Mouse (Mus musculus) heart, embryonic 13.5 days (tissue): Measurements from ENCODE around the gene Grm1. TPM values are rescaled to one million over a fixed set of nuclear protein-coding genes. Genes with fewer than 3 reads are reported as not detected.

ENCODE experiments used
- ATAC-seq: fragments of 200-750 bp; cut with Nextera tagmentation; 2 replicates; pipeline ENCODE4 v1.8.0; 2017; ENCODE audit warnings: moderate TSS enrichment; ENCODE audit not compliant: insufficient number of reproducible peaks, low FRiP score, low TSS enrichment; ENCODE audit errors: extremely low read depth
- H3K27ac ChIP-seq: fragments of 300-500 bp; sonication (generic); replicated peaks from 2 replicates; pipeline ENCODE4 v1.5.1; 2015; ENCODE audit warnings: moderate library complexity, mild to moderate bottlenecking, inconsistent platforms
- H3K27me3 ChIP-seq: fragments of 300-500 bp; sonication (generic); replicated peaks from 2 replicates; pipeline ENCODE4 v1.6.1; 2015; ENCODE audit warnings: mild to moderate bottlenecking, inconsistent platforms
- H3K36me3 ChIP-seq: fragments of 300-500 bp; sonication (generic); 2 replicates; pipeline ENCODE4 v1.6.1; 2015; ENCODE audit warnings: mild to moderate bottlenecking, inconsistent platforms
- H3K4me1 ChIP-seq: fragments of 300-500 bp; sonication (generic); 2 replicates; pipeline ENCODE4 v1.6.1; 2015; ENCODE audit warnings: inconsistent platforms
- H3K4me2 ChIP-seq: fragments of 300-500 bp; sonication (generic); 2 replicates; pipeline ENCODE4 v1.6.1; 2015; ENCODE audit warnings: inconsistent platforms, mild to moderate bottlenecking, moderate library complexity
- H3K4me3 ChIP-seq: fragments of 300-500 bp; sonication (generic); 2 replicates; pipeline ENCODE4 v1.5.1; 2015; ENCODE audit warnings: moderate library complexity, mild to moderate bottlenecking, inconsistent platforms
- H3K9ac ChIP-seq: fragments of 300-500 bp; sonication (generic); 2 replicates; pipeline ENCODE4 v1.6.1; 2015; ENCODE audit warnings: inconsistent platforms, mild to moderate bottlenecking, moderate library complexity
- H3K9me3 ChIP-seq: fragments of 300-500 bp; sonication (generic); 2 replicates; pipeline ENCODE4 v1.6.1; 2016; ENCODE audit warnings: inconsistent platforms
- WGBS: fragments of 180-500 bp; shearing (Covaris S2); methylation state at CpG from one replicate; pipeline ENCODE4 v1.1.7; 2015; ENCODE audit warnings: mixed read lengths; 5-methylcytosine and 5-hydroxymethylcytosine counted together
- polyA plus RNA-seq: library from polyadenylated mRNA; unstranded; fragments of >200 nt; fragmentation: Nextera tagmentation; extraction: Ambion mirVana; gene quantifications from 2 replicates; pipeline ENCODE4 v1.2.1, GENCODE M21; 2015

Gene Grm1
- polyA plus RNA-seq, 1 experiment from 2014 or later = 0.04 TPM

DNA sequence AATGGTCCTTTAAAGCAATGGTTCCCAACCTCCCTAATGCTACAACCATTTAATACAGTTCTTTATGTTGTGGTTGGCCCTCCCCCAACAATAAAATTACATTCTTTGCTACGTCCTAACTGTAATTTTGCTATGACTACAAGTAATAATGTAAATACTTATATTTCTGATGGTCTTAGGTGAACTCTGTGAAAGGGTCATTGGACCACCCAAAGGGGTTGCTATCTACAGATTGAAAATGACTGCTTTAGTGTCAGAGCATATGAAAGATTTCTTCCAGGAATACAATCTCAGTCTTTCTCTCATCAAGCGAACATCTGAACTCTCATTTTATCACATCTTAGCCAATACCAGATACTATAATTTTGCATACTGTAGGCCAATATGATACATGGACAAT is 321.4 kb downstream of the Grm1 start:
- no peak overlapping the region for H3K4me2 ChIP-seq
- 60% methylated on average over 2 of the region's 2 CpGs for WGBS
- H3K9me3 ChIP-seq = no peaks in the 10 kb centered on the region
- no peak overlapping the region for H3K9ac ChIP-seq
- no peaks in the 10 kb centered on the region for H3K4me1 ChIP-seq
- H3K4me3 ChIP-seq = no peak overlapping the region
- no peak for ATAC-seq
- H3K27me3 ChIP-seq = no peaks in the 10 kb centered on the region
- H3K36me3 ChIP-seq = no peaks in the 10 kb centered on the region
- H3K27ac ChIP-seq = no peak overlapping the region

- no peak overlapping the region for H3K27ac ChIP-seq
- no peak for ATAC-seq
- no peaks in the 10 kb centered on the region for H3K4me1 ChIP-seq
- no peak overlapping the region for H3K9ac ChIP-seq
- H3K4me3 ChIP-seq = no peak overlapping the region
- H3K36me3 ChIP-seq = no peaks in the 10 kb centered on the region
- WGBS = 60% methylated on average over 1 of the region's 1 CpGs
- H3K27me3 ChIP-seq = no peaks in the 10 kb centered on the region
- H3K4me2 ChIP-seq = no peak overlapping the region
- no peaks in the 10 kb centered on the region for H3K9me3 ChIP-seq
Measured at GRCm38 (mm10) chr10:10751033-10751432, 331.1 kb downstream of the Grm1 start.

GRCm38 (mm10) chr10:10744097-10744496 is 338.1 kb downstream of the Grm1 start:
- Histone ChIP-seq H3K27ac (no peak overlapping the region), H3K27me3 (no peaks in the 10 kb centered on the region), H3K9ac (no peak overlapping the region), H3K36me3 (no peaks in the 10 kb centered on the region), H3K9me3 (no peaks in the 10 kb centered on the region), H3K4me3 (no peak overlapping the region), H3K4me1 (no peaks in the 10 kb centered on the region), H3K4me2 (no peak overlapping the region)
- 50% methylated on average over 1 of the region's 1 CpGs for WGBS
- no peak for ATAC-seq

DNA sequence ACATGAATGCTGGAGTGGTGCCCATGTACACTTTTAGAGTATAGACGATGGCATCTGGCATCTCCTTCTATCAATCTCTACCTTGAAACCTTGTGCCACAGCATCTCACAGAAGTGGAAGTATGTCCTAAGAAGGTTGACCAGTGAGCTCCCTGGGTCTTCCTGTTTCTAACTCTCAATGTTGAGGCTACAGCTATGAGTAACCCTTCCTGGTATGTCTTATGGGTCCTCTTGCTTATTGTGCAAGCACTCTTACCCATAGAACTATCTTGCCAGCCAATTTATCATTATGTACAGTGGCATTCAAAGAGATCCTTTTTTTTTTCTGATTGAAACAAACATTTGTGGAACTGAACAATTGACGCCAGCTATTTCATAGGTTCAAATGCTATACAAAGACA is 340.0 kb downstream of the Grm1 start:
- Histone ChIP-seq H3K4me1 (peaks cover 4% of the 10 kb centered on the region; the same call in 1 of the 2 replicates), H3K9me3 (no peaks in the 10 kb centered on the region)
- no peak for ATAC-seq

GRCm38 (mm10) chr10:10741314-10741713 is 340.8 kb downstream of the Grm1 start:
- ATAC-seq = no peak
- Histone ChIP-seq H3K27ac (no peak overlapping the region), H3K9ac (no peak overlapping the region), H3K27me3 (no peaks in the 10 kb centered on the region), H3K4me2 (no peak overlapping the region), H3K4me1 (peaks cover 5% of the 10 kb centered on the region; the same call in 1 of the 2 replicates), H3K36me3 (no peaks in the 10 kb centered on the region), H3K9me3 (no peaks in the 10 kb centered on the region), H3K4me3 (no peak overlapping the region)
- WGBS = 89% methylated on average over 5 of the region's 5 CpGs

More for the DNA sequence above, 340.0 kb downstream of the Grm1 start:
- Histone ChIP-seq H3K9ac (no peak overlapping the region), H3K27me3 (no peaks in the 10 kb centered on the region), H3K4me3 (no peak overlapping the region), H3K36me3 (no peaks in the 10 kb centered on the region), H3K27ac (no peak overlapping the region), H3K4me2 (no peak overlapping the region)
- 88% methylated on average over 2 of the region's 2 CpGs for WGBS

DNA sequence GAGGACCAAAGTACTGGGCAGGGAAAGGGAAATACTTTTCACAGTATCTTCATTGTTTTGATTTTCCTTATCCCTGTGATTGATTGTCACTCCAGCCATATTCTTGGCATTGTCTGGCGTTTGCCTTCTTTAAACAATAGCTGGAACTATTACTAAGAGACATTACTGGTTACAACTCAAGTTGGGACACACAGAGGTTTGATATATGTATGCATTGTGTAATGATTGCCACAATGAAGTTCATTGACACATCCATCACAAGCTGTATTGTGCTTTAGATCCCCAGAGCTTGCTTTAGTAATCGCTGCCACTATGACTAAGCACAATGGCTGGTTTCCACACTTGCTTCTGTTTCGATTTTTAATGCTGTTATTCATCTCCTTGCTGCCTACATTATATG is 341.4 kb downstream of the Grm1 start:
- H3K36me3 ChIP-seq = no peaks in the 10 kb centered on the region
- WGBS = 65% methylated on average over 3 of the region's 3 CpGs
- no peaks in the 10 kb centered on the region for H3K27me3 ChIP-seq
- ATAC-seq = no peak
- no peak overlapping the region for H3K27ac ChIP-seq
- H3K9me3 ChIP-seq = no peaks in the 10 kb centered on the region
- H3K4me2 ChIP-seq = no peak overlapping the region
- no peak overlapping the region for H3K4me3 ChIP-seq
- H3K4me1 ChIP-seq = peaks cover 5% of the 10 kb centered on the region; the same call in 1 of the 2 replicates
- no peak overlapping the region for H3K9ac ChIP-seq

GRCm38 (mm10) chr10:10737041-10737681 is 345.0 kb downstream of the Grm1 start:
- H3K9me3 ChIP-seq = no peaks in the 10 kb centered on the region
- H3K36me3 ChIP-seq = no peaks in the 10 kb centered on the region
- peaks cover 5% of the 10 kb centered on the region; the same call in 1 of the 2 replicates for H3K4me1 ChIP-seq
- WGBS = 15% methylated on average over 1 of the region's 1 CpGs
- H3K27me3 ChIP-seq = no peaks in the 10 kb centered on the region
- H3K27ac ChIP-seq = 0 out of 2 replicates have a peak overlapping the region, but pooled peaks have one; percentile 15
- H3K4me3 ChIP-seq = no peak overlapping the region
- no peak for ATAC-seq
- no peak overlapping the region for H3K4me2 ChIP-seq
- no peak overlapping the region for H3K9ac ChIP-seq

DNA sequence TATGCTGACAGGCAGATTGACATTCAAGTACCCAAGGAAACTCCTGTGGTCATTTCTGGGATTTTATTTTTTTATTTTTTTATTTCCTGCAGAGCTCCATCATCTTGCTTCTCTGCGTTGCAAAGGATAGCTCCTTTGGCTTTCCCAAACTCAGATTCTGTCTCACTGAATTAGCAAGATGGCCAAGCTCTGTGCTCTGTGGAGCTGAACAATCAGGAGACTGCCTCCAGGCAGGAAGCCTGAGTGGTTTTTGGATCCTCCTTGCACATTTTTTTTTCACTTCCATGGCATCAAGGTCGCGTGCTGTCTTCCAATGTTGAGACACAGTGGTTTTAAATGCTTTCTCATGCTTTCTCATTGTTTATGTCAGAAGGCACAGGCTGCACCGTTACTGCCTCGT is 347.6 kb downstream of the Grm1 start:
- H3K36me3 ChIP-seq = no peaks in the 10 kb centered on the region
- peaks cover 5% of the 10 kb centered on the region; the same call in 1 of the 2 replicates for H3K4me1 ChIP-seq
- no peaks in the 10 kb centered on the region for H3K9me3 ChIP-seq
- 74% methylated on average over 5 of the region's 5 CpGs for WGBS
- H3K4me3 ChIP-seq = no peak overlapping the region
- no peak overlapping the region for H3K9ac ChIP-seq
- ATAC-seq = no peak
- no peaks in the 10 kb centered on the region for H3K27me3 ChIP-seq
- no peak overlapping the region for H3K27ac ChIP-seq
- H3K4me2 ChIP-seq = no peak overlapping the region

GRCm38 (mm10) chr10:10733092-10733491 is 349.1 kb downstream of the Grm1 start:
- Histone ChIP-seq H3K4me1 (peaks cover 5% of the 10 kb centered on the region; the same call in 1 of the 2 replicates), H3K9me3 (no peaks in the 10 kb centered on the region), H3K4me2 (no peak overlapping the region), H3K27me3 (no peaks in the 10 kb centered on the region), H3K4me3 (no peak overlapping the region), H3K9ac (no peak overlapping the region), H3K27ac (no peak overlapping the region), H3K36me3 (no peaks in the 10 kb centered on the region)
- 66% methylated on average over 5 of the region's 5 CpGs for WGBS
- no peak for ATAC-seq

GRCm38 (mm10) chr10:10726501-10726900 is 355.7 kb downstream of the Grm1 start:
- Histone ChIP-seq H3K4me3 (no peak overlapping the region), H3K4me2 (no peak overlapping the region), H3K9me3 (no peaks in the 10 kb centered on the region), H3K27me3 (no peaks in the 10 kb centered on the region), H3K36me3 (no peaks in the 10 kb centered on the region), H3K27ac (no peak overlapping the region), H3K4me1 (no peaks in the 10 kb centered on the region), H3K9ac (no peak overlapping the region)
- no peak for ATAC-seq
- WGBS = 74% methylated on average over 3 of the region's 3 CpGs

DNA sequence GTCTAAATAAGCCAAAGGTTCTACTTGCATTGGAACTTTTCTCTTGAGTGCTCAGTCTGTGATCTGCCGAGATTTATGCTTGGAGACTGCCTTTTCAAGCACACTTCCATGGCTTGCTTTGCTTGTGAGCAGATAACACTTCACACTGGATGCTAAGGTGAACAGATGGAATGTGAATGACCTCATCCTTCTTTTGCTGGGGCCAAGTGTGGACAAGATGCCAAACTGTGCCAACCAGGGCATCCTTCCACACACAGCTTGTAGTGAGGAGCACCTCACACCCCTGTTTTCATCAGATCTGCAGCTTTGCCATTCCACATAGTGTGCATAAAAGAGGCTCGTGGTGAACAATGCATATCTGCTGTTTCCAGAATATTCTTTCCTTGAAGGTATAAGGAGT is 371.3 kb downstream of the Grm1 start:
- Histone ChIP-seq H3K27me3 (no peaks in the 10 kb centered on the region), H3K9me3 (no peaks in the 10 kb centered on the region), H3K27ac (no peak overlapping the region), H3K36me3 (no peaks in the 10 kb centered on the region), H3K4me2 (no peak overlapping the region), H3K4me1 (no peaks in the 10 kb centered on the region), H3K4me3 (no peak overlapping the region), H3K9ac (no peak overlapping the region)
- WGBS = 48% methylated on average over 2 of the region's 2 CpGs
- no peak for ATAC-seq

DNA sequence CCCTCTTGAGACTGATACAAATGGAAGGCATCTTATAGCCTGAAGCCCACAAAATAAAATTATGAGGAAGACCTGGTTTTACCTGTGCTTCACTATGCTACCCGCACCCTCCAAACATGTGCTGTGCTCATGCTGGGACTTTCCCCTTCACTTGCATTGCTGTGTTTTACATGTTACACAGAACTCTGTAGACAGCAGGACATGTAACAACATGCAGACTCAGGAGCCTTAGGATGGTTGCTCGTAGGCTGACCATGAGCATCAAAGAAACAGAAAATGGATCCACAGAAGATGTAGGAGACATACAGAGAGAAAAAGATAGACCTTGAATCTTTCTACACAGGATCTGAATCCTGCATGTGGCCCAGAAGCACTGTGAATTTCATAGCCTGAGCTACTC is 371.8 kb downstream of the Grm1 start:
- WGBS = 85% methylated on average over 2 of the region's 2 CpGs
- Histone ChIP-seq H3K27me3 (no peaks in the 10 kb centered on the region), H3K36me3 (no peaks in the 10 kb centered on the region), H3K9ac (no peak overlapping the region), H3K4me2 (no peak overlapping the region), H3K9me3 (no peaks in the 10 kb centered on the region), H3K27ac (no peak overlapping the region), H3K4me3 (no peak overlapping the region), H3K4me1 (no peaks in the 10 kb centered on the region)
- ATAC-seq = no peak
